Mouse (Mus musculus): ENCODE data around the gene Tmem176a. TPM values are rescaled to one million over a fixed set of nuclear protein-coding genes. Genes with fewer than 3 reads are reported as not detected.
A peak's percentile ranks its signal among the peaks of the same experiment; 100 is the strongest.
"Not testable (repeated sequence)": the region's sequence is repeated elsewhere in the genome, so short reads cannot be mapped to it uniquely, and the experiment has no call there.

Gene Tmem176a
- polyA plus RNA-seq, 1 experiment from 2014 or later = 183 TPM

DNA sequence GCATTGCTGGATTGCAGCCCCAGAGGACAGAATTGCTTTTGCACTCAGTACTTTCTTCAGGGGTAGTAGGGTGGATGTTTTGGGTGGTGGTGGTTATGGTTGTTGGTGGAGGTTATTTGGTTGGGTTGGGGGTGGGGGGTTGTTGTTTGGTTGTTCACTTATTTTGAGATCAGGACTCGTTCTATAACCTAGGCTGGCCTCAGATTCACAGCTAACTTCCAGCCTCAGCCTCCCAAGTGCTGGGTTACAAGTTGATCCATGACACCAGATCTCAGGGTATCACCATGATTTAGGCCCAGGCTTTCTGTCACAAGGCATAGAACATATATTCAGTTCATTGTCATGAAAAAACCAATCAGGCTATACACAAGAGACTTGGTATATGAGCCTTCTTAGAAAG is 20.1 kb downstream of the Tmem176a start:
- Histone ChIP-seq H3K9me3 (ENCODE audit: control insufficient read depth, low read length) (no peaks in the 10 kb centered on the region), H3K4me1 (ENCODE audit: control insufficient read depth, insufficient read depth, low read length) (peaks cover 24% of the 10 kb centered on the region), H3K4me2 (ENCODE audit: low read depth, low read length) (0 out of 2 replicates have a peak overlapping the region, but pooled peaks have one; percentile 53), H3K4me3 (ENCODE audit: low read length) (no peak overlapping the region), H3K27ac (ENCODE audit: low read length) (no peak overlapping the region), H3K9ac (ENCODE audit: low read depth, low read length) (no peak overlapping the region), H3K36me3 (ENCODE audit: control insufficient read depth, insufficient read depth, low read length) (no peaks in the 10 kb centered on the region), H3K27me3 (replicated peaks; ENCODE audit: control insufficient read depth, insufficient read depth, low read length) (no peaks in the 10 kb centered on the region)
- ATAC-seq = no peak
- WGBS = 95% methylated on average over 1 of the region's 1 CpGs

DNA sequence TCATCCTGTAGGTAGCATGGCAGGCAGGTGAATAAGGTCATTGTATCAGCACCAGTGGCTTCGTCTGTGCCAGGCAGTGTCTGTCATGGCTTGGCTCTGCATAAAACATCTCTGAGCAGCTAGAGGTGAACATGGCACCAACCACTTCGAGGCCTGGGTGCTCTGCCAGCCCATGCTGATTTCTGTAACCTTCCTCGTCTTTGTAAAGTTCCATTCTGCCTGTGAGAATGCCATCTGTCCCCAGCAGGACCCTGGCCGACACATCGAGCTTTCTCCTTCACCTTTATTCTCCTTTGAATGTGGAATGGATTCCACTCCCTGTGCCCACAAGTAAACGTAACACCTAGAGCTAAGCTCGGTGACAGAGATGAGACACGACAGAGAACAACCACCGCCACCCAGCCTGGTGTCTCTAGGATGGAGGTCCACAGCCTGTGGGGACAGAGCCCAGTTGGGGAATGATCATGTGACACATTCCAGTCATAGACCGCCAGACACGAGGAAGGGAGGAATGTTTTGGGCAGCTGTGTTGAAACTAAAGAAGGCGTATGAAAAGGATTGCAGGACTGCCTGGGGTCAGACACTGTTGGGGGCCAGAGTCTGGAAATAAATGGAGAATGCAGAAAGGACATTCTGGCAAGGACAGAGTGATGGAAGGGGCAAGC is 21.0 kb downstream of the Tmem176a start:
- no peak for ATAC-seq
- Histone ChIP-seq H3K36me3 (ENCODE audit: control insufficient read depth, insufficient read depth, low read length) (no peaks in the 10 kb centered on the region), H3K9ac (ENCODE audit: low read depth, low read length) (no peak overlapping the region), H3K4me1 (ENCODE audit: control insufficient read depth, insufficient read depth, low read length) (peaks cover 26% of the 10 kb centered on the region), H3K4me2 (ENCODE audit: low read depth, low read length) (no peak overlapping the region), H3K27me3 (replicated peaks; ENCODE audit: control insufficient read depth, insufficient read depth, low read length) (no peaks in the 10 kb centered on the region), H3K4me3 (ENCODE audit: low read length) (no peak overlapping the region), H3K27ac (ENCODE audit: low read length) (no peak overlapping the region), H3K9me3 (ENCODE audit: control insufficient read depth, low read length) (no peaks in the 10 kb centered on the region)
- 77% methylated on average over 12 of the region's 12 CpGs for WGBS

DNA sequence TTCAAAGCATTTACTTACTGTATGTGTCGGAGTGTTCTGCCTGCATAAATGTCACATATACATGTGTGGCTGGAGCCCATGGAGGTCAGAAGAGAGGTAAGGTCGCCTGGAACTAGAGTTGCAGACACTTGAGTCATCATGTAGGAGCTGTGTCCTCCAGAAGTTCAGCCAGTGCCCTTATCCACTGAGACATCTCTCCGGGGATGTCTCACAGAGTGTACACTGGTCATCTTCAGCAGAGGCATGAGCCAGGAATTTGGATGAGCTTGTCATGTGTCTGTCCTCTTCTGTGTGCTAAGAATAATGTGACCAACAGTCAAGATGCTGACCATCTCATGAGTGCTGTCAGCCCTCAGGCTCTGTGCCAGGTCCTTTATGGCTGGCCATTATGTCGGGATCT is 22.1 kb downstream of the Tmem176a start:
- no peak for ATAC-seq
- 79% methylated on average over 4 of the region's 4 CpGs for WGBS

DNA sequence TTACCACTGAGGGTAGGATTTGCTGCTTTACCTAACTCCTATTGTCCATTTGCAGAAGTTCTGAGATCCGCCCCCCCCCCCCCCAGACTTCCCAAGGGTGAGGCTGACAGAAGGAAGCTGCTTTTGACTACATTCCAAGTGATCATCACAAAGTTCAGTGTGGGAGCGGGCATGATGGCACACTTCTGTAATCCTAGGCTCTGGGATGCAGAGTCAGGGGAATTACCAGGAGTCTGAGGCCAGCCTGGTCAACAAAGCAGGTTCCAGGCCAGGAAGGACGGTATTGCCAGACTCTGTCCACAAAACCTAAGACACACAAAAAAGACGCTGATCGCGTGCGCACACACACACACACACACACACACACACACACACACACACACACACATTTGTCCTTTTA is 22.8 kb downstream of the Tmem176a start:
- Histone ChIP-seq H3K9ac (ENCODE audit: low read depth, low read length) (no peak overlapping the region), H3K27me3 (replicated peaks; ENCODE audit: control insufficient read depth, insufficient read depth, low read length) (no peaks in the 10 kb centered on the region), H3K4me3 (ENCODE audit: low read length) (no peak overlapping the region), H3K36me3 (ENCODE audit: control insufficient read depth, insufficient read depth, low read length) (no peaks in the 10 kb centered on the region), H3K9me3 (ENCODE audit: control insufficient read depth, low read length) (no peaks in the 10 kb centered on the region), H3K27ac (ENCODE audit: low read length) (no peak overlapping the region), H3K4me2 (ENCODE audit: low read depth, low read length) (no peak overlapping the region), H3K4me1 (ENCODE audit: control insufficient read depth, insufficient read depth, low read length) (peaks cover 20% of the 10 kb centered on the region)
- no peak for ATAC-seq
- 78% methylated on average over 7 of the region's 7 CpGs for WGBS

More for the DNA sequence above, 22.1 kb downstream of the Tmem176a start:
- no peak overlapping the region for H3K4me3 ChIP-seq (ENCODE audit: low read length)
- H3K4me2 ChIP-seq (ENCODE audit: low read depth, low read length) = no peak overlapping the region
- no peak overlapping the region for H3K9ac ChIP-seq (ENCODE audit: low read depth, low read length)
- no peaks in the 10 kb centered on the region for H3K27me3 ChIP-seq (replicated peaks; ENCODE audit: control insufficient read depth, insufficient read depth, low read length)
- peaks cover 23% of the 10 kb centered on the region for H3K4me1 ChIP-seq (ENCODE audit: control insufficient read depth, insufficient read depth, low read length)
- no peaks in the 10 kb centered on the region for H3K36me3 ChIP-seq (ENCODE audit: control insufficient read depth, insufficient read depth, low read length)
- H3K27ac ChIP-seq (ENCODE audit: low read length) = no peak overlapping the region
- H3K9me3 ChIP-seq (ENCODE audit: control insufficient read depth, low read length) = no peaks in the 10 kb centered on the region

DNA sequence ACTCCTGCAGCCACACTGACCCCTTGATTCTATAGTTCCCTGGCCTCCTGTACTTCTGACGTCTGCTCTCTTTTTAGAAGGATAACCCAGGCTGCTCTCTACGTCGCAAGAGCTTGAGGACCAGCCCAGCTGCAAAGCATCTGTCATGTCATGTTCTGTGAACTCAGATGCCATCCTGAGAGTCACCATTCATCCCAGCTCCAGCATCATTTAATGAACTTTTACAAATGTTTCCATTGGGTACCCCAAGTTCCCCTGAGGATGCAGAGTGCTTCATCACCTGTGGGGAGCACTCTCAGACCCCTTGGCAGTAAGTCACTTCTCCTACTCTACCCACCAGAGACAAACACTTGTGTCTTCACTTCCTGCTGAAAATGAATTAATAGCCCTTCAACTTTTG is 23.5 kb downstream of the Tmem176a start:
- Histone ChIP-seq H3K4me2 (ENCODE audit: low read depth, low read length) (no peak overlapping the region), H3K27ac (ENCODE audit: low read length) (peak overlapping the region; percentile 94)
- WGBS = 41% methylated on average over 3 of the region's 3 CpGs

DNA sequence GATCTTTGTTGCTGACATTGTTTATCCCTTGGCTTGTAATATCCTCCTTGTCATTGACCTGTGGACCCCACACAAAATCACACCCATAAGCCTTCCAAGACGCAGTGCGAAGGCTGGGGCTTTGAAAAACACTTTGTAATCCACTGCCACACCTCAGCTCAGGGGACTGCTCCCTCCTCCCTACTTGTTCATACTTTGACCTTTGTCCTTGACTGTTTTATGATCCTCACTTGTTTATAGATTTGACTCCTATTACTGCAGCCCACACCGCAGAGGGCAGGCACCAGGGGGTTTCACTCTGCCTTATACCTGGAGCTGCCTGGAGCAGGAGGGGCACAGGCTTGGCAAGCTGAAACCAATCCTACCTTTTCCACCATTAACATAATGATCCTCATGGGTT is 24.0 kb downstream of the Tmem176a start:
- Histone ChIP-seq H3K4me3 (ENCODE audit: low read length) (no peak overlapping the region), H3K9ac (ENCODE audit: low read depth, low read length) (no peak overlapping the region), H3K36me3 (ENCODE audit: control insufficient read depth, insufficient read depth, low read length) (no peaks in the 10 kb centered on the region), H3K4me2 (ENCODE audit: low read depth, low read length) (peak overlapping the region; percentile 33), H3K9me3 (ENCODE audit: control insufficient read depth, low read length) (no peaks in the 10 kb centered on the region), H3K27ac (ENCODE audit: low read length) (peak overlapping the region; percentile 94), H3K27me3 (replicated peaks; ENCODE audit: control insufficient read depth, insufficient read depth, low read length) (no peaks in the 10 kb centered on the region), H3K4me1 (ENCODE audit: control insufficient read depth, insufficient read depth, low read length) (peaks cover 20% of the 10 kb centered on the region)
- WGBS = 32% methylated on average over 3 of the region's 3 CpGs
- ATAC-seq = peak; percentile 86

More for the DNA sequence above, 23.5 kb downstream of the Tmem176a start:
- no peaks in the 10 kb centered on the region for H3K27me3 ChIP-seq (replicated peaks; ENCODE audit: control insufficient read depth, insufficient read depth, low read length)
- no peak overlapping the region for H3K4me3 ChIP-seq (ENCODE audit: low read length)
- H3K9ac ChIP-seq (ENCODE audit: low read depth, low read length) = 0 out of 2 replicates have a peak overlapping the region, but pooled peaks have one; percentile 13
- no peak for ATAC-seq
- H3K4me1 ChIP-seq (ENCODE audit: control insufficient read depth, insufficient read depth, low read length) = peaks cover 20% of the 10 kb centered on the region
- no peaks in the 10 kb centered on the region for H3K36me3 ChIP-seq (ENCODE audit: control insufficient read depth, insufficient read depth, low read length)
- H3K9me3 ChIP-seq (ENCODE audit: control insufficient read depth, low read length) = no peaks in the 10 kb centered on the region

DNA sequence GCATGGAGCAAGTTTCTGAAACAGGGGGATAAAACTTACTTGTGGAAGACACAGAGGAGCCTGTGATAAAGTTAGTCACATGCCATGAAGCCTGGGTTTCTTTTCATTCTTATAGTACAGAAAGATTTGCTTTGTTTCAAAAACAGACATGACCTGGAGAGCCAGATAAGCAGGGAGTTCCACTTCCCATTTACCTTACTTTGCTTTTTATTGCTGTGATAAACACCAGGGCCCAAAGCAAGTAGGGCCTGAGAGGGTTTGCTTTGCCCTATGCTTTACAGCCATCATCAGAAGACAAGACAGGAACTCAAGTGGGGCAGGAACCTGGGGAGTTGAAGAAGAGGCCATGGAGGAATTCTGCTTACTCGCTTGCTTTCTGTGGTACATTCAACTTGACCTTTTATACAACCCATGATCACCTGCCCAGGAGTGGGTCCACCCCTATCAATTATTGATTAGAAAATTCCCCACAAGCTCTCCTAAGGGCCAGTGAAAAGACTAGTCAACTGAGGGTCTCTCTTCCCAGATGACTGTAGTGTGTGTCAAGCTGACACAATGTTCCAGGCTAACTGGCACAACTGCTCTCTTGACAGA is 24.5 kb downstream of the Tmem176a start:
- ATAC-seq = peak; percentile 83
- Histone ChIP-seq H3K27ac (ENCODE audit: low read length) (peak overlapping the region; percentile 94), H3K4me2 (ENCODE audit: low read depth, low read length) (peak overlapping the region; percentile 33), H3K4me1 (ENCODE audit: control insufficient read depth, insufficient read depth, low read length) (peaks cover 19% of the 10 kb centered on the region; the same call in 1 of the 2 replicates), H3K9me3 (ENCODE audit: control insufficient read depth, low read length) (no peaks in the 10 kb centered on the region), H3K36me3 (ENCODE audit: control insufficient read depth, insufficient read depth, low read length) (no peaks in the 10 kb centered on the region), H3K27me3 (replicated peaks; ENCODE audit: control insufficient read depth, insufficient read depth, low read length) (no peaks in the 10 kb centered on the region), H3K4me3 (ENCODE audit: low read length) (no peak overlapping the region), H3K9ac (ENCODE audit: low read depth, low read length) (no peak overlapping the region)
- WGBS = 52% methylated on average over 1 of the region's 1 CpGs

DNA sequence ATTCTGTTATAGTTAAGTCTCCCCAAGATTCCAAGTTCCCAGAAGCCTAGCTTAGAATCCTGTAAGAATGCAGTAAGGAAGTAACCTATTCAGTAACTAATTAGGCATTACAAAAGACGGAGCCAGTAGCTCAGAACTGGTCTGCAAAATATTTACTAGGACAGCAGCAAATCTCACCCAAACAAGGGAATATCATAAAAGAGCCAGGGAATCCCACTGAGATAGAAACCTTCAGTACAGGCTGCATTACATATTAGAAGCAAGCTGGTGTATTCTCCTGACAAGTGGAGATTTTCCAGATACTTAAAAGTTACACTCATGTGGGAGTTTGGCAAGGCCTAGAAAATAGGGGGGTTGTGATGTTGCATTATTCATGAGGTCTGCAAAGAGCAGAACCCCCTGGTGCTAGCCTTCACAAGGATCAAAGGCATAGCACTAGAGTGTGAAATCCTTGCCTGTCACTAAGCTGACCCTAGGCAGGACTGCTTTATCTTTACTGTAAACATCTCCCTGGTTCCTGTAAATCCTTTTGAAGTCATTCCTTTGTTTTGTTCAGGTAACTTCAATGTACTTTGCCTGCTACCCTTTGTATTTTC is 25.7 kb downstream of the Tmem176a start:
- not testable (repeated sequence) for H3K9me3 ChIP-seq (ENCODE audit: control insufficient read depth, low read length); H3K27ac ChIP-seq (ENCODE audit: low read length); H3K27me3 ChIP-seq (replicated peaks; ENCODE audit: control insufficient read depth, insufficient read depth, low read length); H3K4me3 ChIP-seq (ENCODE audit: low read length); H3K4me2 ChIP-seq (ENCODE audit: low read depth, low read length); H3K9ac ChIP-seq (ENCODE audit: low read depth, low read length); ATAC-seq; H3K36me3 ChIP-seq (ENCODE audit: control insufficient read depth, insufficient read depth, low read length)
- H3K4me1 ChIP-seq (ENCODE audit: control insufficient read depth, insufficient read depth, low read length) = peaks cover 17% of the 10 kb centered on the region; the same call in 1 of the 2 replicates
- 32% methylated on average over 1 of the region's 1 CpGs for WGBS

DNA sequence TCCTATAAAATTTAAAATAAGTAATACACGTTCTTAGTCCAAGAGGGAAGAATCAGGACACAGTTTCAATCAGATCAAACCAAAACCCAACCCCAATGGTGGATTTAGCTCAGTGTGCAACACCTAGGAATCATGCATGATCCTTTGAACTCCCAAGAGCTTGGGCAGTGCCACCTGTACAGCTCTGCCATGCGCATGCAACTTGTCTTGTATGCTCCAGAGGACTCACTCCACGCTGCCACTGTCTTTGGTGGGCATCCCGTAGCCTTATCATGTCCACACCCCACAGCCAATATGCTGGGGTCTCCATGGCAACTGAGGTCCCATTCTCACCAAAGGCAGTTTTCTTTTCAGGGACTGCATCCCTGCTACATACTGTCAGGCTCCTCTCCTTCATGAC is 26.4 kb downstream of the Tmem176a start:
- H3K36me3 ChIP-seq (ENCODE audit: control insufficient read depth, insufficient read depth, low read length) = no peaks in the 10 kb centered on the region
- no peak overlapping the region for H3K4me2 ChIP-seq (ENCODE audit: low read depth, low read length)
- no peak for ATAC-seq
- H3K27me3 ChIP-seq (replicated peaks; ENCODE audit: control insufficient read depth, insufficient read depth, low read length) = no peaks in the 10 kb centered on the region
- H3K9ac ChIP-seq (ENCODE audit: low read depth, low read length) = no peak overlapping the region
- H3K4me1 ChIP-seq (ENCODE audit: control insufficient read depth, insufficient read depth, low read length) = peaks cover 17% of the 10 kb centered on the region; the same call in 1 of the 2 replicates
- H3K9me3 ChIP-seq (ENCODE audit: control insufficient read depth, low read length) = no peaks in the 10 kb centered on the region
- no peak overlapping the region for H3K4me3 ChIP-seq (ENCODE audit: low read length)
- 67% methylated on average over 4 of the region's 4 CpGs for WGBS
- no peak overlapping the region for H3K27ac ChIP-seq (ENCODE audit: low read length)

All from intestine, embryonic 16.5 days (tissue).